Mouse (Mus musculus): ENCODE data around the gene Bri3bp.
"Not testable (repeated sequence)": the region's sequence is repeated elsewhere in the genome, so short reads cannot be mapped to it uniquely, and the experiment has no call there.

Gene Bri3bp

GRCm38 (mm10) chr5:125441234-125442114 lies at the start of gene Bri3bp:
TSS of gene Bri3bp (plus strand) at chr5:125441568.
- peak; percentile 88 for DNase-seq (ENCODE audit: extremely low spot score, low spot score)

- no peak for DNase-seq (ENCODE audit: extremely low spot score, low spot score)
These were observed 49.8 kb upstream of the Bri3bp start for GRCm38 (mm10) chr5:125391609-125392008.

- not testable (repeated sequence) for DNase-seq (ENCODE audit: extremely low spot score, low spot score)
These were observed 49.2 kb upstream of the Bri3bp start for GRCm38 (mm10) chr5:125392176-125392575.

GRCm38 (mm10) chr5:125392618-125392976 lies 48.8 kb upstream of the Bri3bp start:
- DNase-seq (ENCODE audit: extremely low spot score, low spot score), result no peak

- peak; percentile 94 for DNase-seq (ENCODE audit: extremely low spot score, low spot score)
These were observed 48.3 kb upstream of the Bri3bp start for GRCm38 (mm10) chr5:125392977-125393621.

- peak; percentile 85 for DNase-seq (ENCODE audit: extremely low spot score, low spot score)
These were observed 47.5 kb upstream of the Bri3bp start for GRCm38 (mm10) chr5:125393622-125394603.

GRCm38 (mm10) chr5:125395008-125395407 lies 46.4 kb upstream of the Bri3bp start:
- no peak for DNase-seq (ENCODE audit: extremely low spot score, low spot score)

- DNase-seq (ENCODE audit: extremely low spot score, low spot score), result no peak
These were observed 40.5 kb upstream of the Bri3bp start for GRCm38 (mm10) chr5:125400903-125401302.

- no peak for DNase-seq (ENCODE audit: extremely low spot score, low spot score)
These were observed 38.9 kb upstream of the Bri3bp start for GRCm38 (mm10) chr5:125402476-125402875.

- DNase-seq (ENCODE audit: extremely low spot score, low spot score), result no peak
These were observed 38.4 kb upstream of the Bri3bp start for GRCm38 (mm10) chr5:125402991-125403390.

- peak; percentile 78 for DNase-seq (ENCODE audit: extremely low spot score, low spot score)
These were observed 37.6 kb upstream of the Bri3bp start for GRCm38 (mm10) chr5:125403481-125404465.

GRCm38 (mm10) chr5:125404536-125404902 lies 36.8 kb upstream of the Bri3bp start:
- no peak for DNase-seq (ENCODE audit: extremely low spot score, low spot score)

GRCm38 (mm10) chr5:125404903-125405545 lies 36.3 kb upstream of the Bri3bp start:
- DNase-seq (ENCODE audit: extremely low spot score, low spot score), result peak; percentile 87

- DNase-seq (ENCODE audit: extremely low spot score, low spot score), result peak; percentile 94
These were observed 35.7 kb upstream of the Bri3bp start for GRCm38 (mm10) chr5:125405546-125406248.

- peak; percentile 81 for DNase-seq (ENCODE audit: extremely low spot score, low spot score)
These were observed 34.9 kb upstream of the Bri3bp start for GRCm38 (mm10) chr5:125406322-125407016.

- DNase-seq (ENCODE audit: extremely low spot score, low spot score), result no peak
These were observed 34.1 kb upstream of the Bri3bp start for GRCm38 (mm10) chr5:125407020-125407830.

GRCm38 (mm10) chr5:125407910-125408575 lies 33.3 kb upstream of the Bri3bp start:
- no peak for DNase-seq (ENCODE audit: extremely low spot score, low spot score)
